Mouse (Mus musculus) stomach, postnatal 0 days (tissue): ENCODE results near the gene Prrg1. TPM values are rescaled to one million over a fixed set of nuclear protein-coding genes. Genes with fewer than 3 reads are reported as not detected.
A peak's percentile ranks its signal among the peaks of the same experiment; 100 is the strongest.

ENCODE experiments used
- ATAC-seq: fragments of 200-750 bp; cut with Nextera tagmentation; 2 replicates; pipeline ENCODE4 v1.8.0; 2017; ENCODE audit not compliant: low FRiP score, low TSS enrichment
- DNase-seq: peaks from one replicate; pipeline ENCODE4 v3.0.0-alpha.2; 2016; ENCODE audit warnings: low spot score
- H3K27ac ChIP-seq: fragments of 300-500 bp; sonication (generic); replicated peaks from 2 replicates; pipeline ENCODE4 v1.5.1; 2014; ENCODE audit warnings: mild to moderate bottlenecking, control low read depth
- H3K27me3 ChIP-seq: fragments of 300-500 bp; sonication (generic); 2 replicates; pipeline ENCODE4 v1.6.1; 2014; ENCODE audit warnings: low read length; ENCODE audit not compliant: control insufficient read depth, insufficient read depth
- H3K36me3 ChIP-seq: fragments of 300-500 bp; sonication (generic); 2 replicates; pipeline ENCODE4 v1.6.1; 2014; ENCODE audit warnings: low read length, mixed read lengths; ENCODE audit not compliant: control insufficient read depth, insufficient read depth
- H3K4me1 ChIP-seq: fragments of 300-500 bp; sonication (generic); replicated peaks from 2 replicates; pipeline ENCODE4 v1.6.1; 2014; ENCODE audit warnings: antibody characterized with exemption; ENCODE audit not compliant: control insufficient read depth, insufficient read depth
- H3K4me2 ChIP-seq: fragments of 300-500 bp; sonication (generic); replicated peaks from 2 replicates; pipeline ENCODE4 v1.6.1; 2014; ENCODE audit warnings: low read depth, mild to moderate bottlenecking, control low read depth, moderate library complexity
- H3K4me3 ChIP-seq: fragments of 300-500 bp; sonication (generic); 2 replicates; pipeline ENCODE4 v1.5.1; 2014; ENCODE audit warnings: low read depth, low read length, control low read depth
- H3K9ac ChIP-seq: fragments of 300-500 bp; sonication (generic); 2 replicates; pipeline ENCODE4 v1.6.1; 2014; ENCODE audit warnings: mild to moderate bottlenecking, low read length, control low read depth, mixed read lengths
- H3K9me3 ChIP-seq: fragments of 300-500 bp; sonication (generic); 2 replicates; pipeline ENCODE4 v1.6.1; 2016; ENCODE audit warnings: low read length; ENCODE audit not compliant: control insufficient read depth
- CTCF ChIP-seq: IDR thresholded peaks from 2 replicates; pipeline ENCODE4 v1.5.1; 2016; ENCODE audit warnings: antibody characterized with exemption, low read depth, mild to moderate bottlenecking, moderate library complexity
- EP300 ChIP-seq: optimal IDR thresholded peaks from 2 replicates; pipeline ENCODE3; 2016; ENCODE audit warnings: antibody characterized with exemption
- WGBS: fragments of 180-500 bp; shearing (Covaris S2); extraction: QIAGEN DNeasy Blood & Tissue Kit; methylation state at CpG from one replicate; pipeline ENCODE4 v1.1.7; 2014; 5-methylcytosine and 5-hydroxymethylcytosine counted together
- polyA plus RNA-seq: library from polyadenylated mRNA; unstranded; fragments of >200 nt; fragmentation: Nextera tagmentation; extraction: Ambion mirVana; gene quantifications from 2 replicates; pipeline ENCODE4 v1.2.1, GENCODE M21; 2015

Gene Prrg1
- polyA plus RNA-seq = 3.0 and 3.5 TPM in 2 replicates

- Histone ChIP-seq H3K27ac (peak within 1 kb of the TSS; percentile 85), H3K9me3 (no peaks in the 10 kb centered on the region), H3K4me1 (no peaks in the 10 kb centered on the region), H3K36me3 (no peaks in the 10 kb centered on the region), H3K4me2 (peak within 1 kb of the TSS; percentile 54), H3K4me3 (peak within 1 kb of the TSS; percentile 51), H3K9ac (peak within 1 kb of the TSS; percentile 59), H3K27me3 (no peaks in the 10 kb centered on the region)
- TF ChIP-seq EP300 (no peak), CTCF (no peak)
- WGBS = 11% methylated on average over 36 of the region's 36 CpGs
- ATAC-seq = peak; percentile 93
- peak; percentile 74 for DNase-seq
These were observed at the start of gene Prrg1 for GRCm38 (mm10) chrX:78583202-78584004. Prrg1 (minus strand) TSS chrX:78583896.

GRCm38 (mm10) chrX:78605814-78606213, 22.1 kb upstream of the Prrg1 start:
- TF ChIP-seq CTCF (no peak), EP300 (no peak)
- no peak overlapping the region for H3K9ac ChIP-seq
- no peaks in the 10 kb centered on the region for H3K36me3 ChIP-seq
- H3K4me2 ChIP-seq = no peak overlapping the region
- 60% methylated on average over 2 of the region's 2 CpGs for WGBS
- no peak overlapping the region for H3K27ac ChIP-seq
- H3K27me3 ChIP-seq = no peaks in the 10 kb centered on the region
- DNase-seq (no peak), ATAC-seq (no peak)
- no peak overlapping the region for H3K4me3 ChIP-seq
- H3K9me3 ChIP-seq = no peaks in the 10 kb centered on the region
- H3K4me1 ChIP-seq = no peaks in the 10 kb centered on the region

GRCm38 (mm10) chrX:78593138-78593537, 9.4 kb upstream of the Prrg1 start:
- ATAC-seq (no peak), DNase-seq (no peak)
- WGBS = 62% methylated on average over 2 of the region's 2 CpGs
- no peaks in the 10 kb centered on the region for H3K27me3 ChIP-seq
- no peak overlapping the region for H3K27ac ChIP-seq
- no peak overlapping the region for H3K9ac ChIP-seq
- TF ChIP-seq EP300 (no peak), CTCF (no peak)
- H3K9me3 ChIP-seq = no peaks in the 10 kb centered on the region
- no peak overlapping the region for H3K4me3 ChIP-seq
- H3K36me3 ChIP-seq = no peaks in the 10 kb centered on the region
- H3K4me2 ChIP-seq = no peak overlapping the region
- H3K4me1 ChIP-seq = no peaks in the 10 kb centered on the region

GRCm38 (mm10) chrX:78582854-78583201, 868 bp downstream of the Prrg1 start:
- Histone ChIP-seq H3K36me3 (no peaks in the 10 kb centered on the region), H3K27ac (peak overlapping the region; percentile 85), H3K4me3 (peak overlapping the region; percentile 51), H3K9me3 (no peaks in the 10 kb centered on the region), H3K9ac (peak overlapping the region; percentile 59), H3K4me1 (no peaks in the 10 kb centered on the region), H3K27me3 (no peaks in the 10 kb centered on the region), H3K4me2 (peak overlapping the region; percentile 54)
- DNase-seq (peak; percentile 59), ATAC-seq (peak; percentile 21; the same call in 1 of the 2 replicates)
- TF ChIP-seq CTCF (no peak), EP300 (no peak)
- 10% methylated on average over 12 of the region's 21 CpGs for WGBS

- Histone ChIP-seq H3K9ac (no peak overlapping the region), H3K4me1 (no peaks in the 10 kb centered on the region), H3K27me3 (no peaks in the 10 kb centered on the region), H3K36me3 (no peaks in the 10 kb centered on the region), H3K27ac (no peak overlapping the region), H3K4me3 (no peak overlapping the region), H3K4me2 (no peak overlapping the region), H3K9me3 (no peaks in the 10 kb centered on the region)
- ATAC-seq = no peak
- TF ChIP-seq CTCF (no peak), EP300 (no peak)
- 56% methylated on average over 2 of the region's 2 CpGs for WGBS
- no peak for DNase-seq
These were observed 20.2 kb downstream of the Prrg1 start for GRCm38 (mm10) chrX:78563451-78563850.

GRCm38 (mm10) chrX:78553399-78553798, 30.3 kb downstream of the Prrg1 start:
- Histone ChIP-seq H3K36me3 (no peaks in the 10 kb centered on the region), H3K4me2 (no peak overlapping the region), H3K4me1 (no peaks in the 10 kb centered on the region), H3K9me3 (no peaks in the 10 kb centered on the region), H3K27ac (no peak overlapping the region), H3K27me3 (no peaks in the 10 kb centered on the region), H3K4me3 (no peak overlapping the region), H3K9ac (no peak overlapping the region)
- DNase-seq (no peak), ATAC-seq (no peak)
- WGBS = 90% methylated on average over 2 of the region's 2 CpGs
- TF ChIP-seq EP300 (no peak), CTCF (no peak)
